In genomic region chr7:121035161-121035721, GRCm38 (mm10) we compare ENCODE assay signal across 7 mouse cellular contexts. TPM values are rescaled to one million over a fixed set of nuclear protein-coding genes. Genes with fewer than 3 reads are reported as not detected.
DNase-seq lines count a peak whose midpoint lies in the region; ATAC-seq and TF ChIP-seq lines count a peak whose summit lies in the region.

No protein-coding gene starts in this region.

- H3K36me3 ChIP-seq in forebrain, embryonic 15.5 days, result no peaks in the 10 kb centered on the region
- H3K36me3 ChIP-seq in hindbrain, embryonic 15.5 days, result no peaks in the 10 kb centered on the region
- no peaks in the 10 kb centered on the region for H3K36me3 ChIP-seq in liver, embryonic 14.5 days (replicated peaks; ENCODE audit: control insufficient read depth, insufficient read depth, low read depth)

- H3K4me2 ChIP-seq in forebrain, embryonic 15.5 days (replicated peaks), result peak overlapping the region; percentile 62
- peak overlapping the region; percentile 86 for H3K4me2 ChIP-seq in hindbrain, embryonic 15.5 days
- H3K4me2 ChIP-seq in liver, embryonic 14.5 days (ENCODE audit: low read depth), result peak overlapping the region; percentile 79

- WGBS in forebrain, embryonic 15.5 days, result under 1% methylated on average over 23 of the region's 24 CpGs
- whole genome bisulfite sequencing in hindbrain, embryonic 15.5 days, result under 1% methylated on average over 24 of the region's 24 CpGs
- WGBS in liver, embryonic 14.5 days (ENCODE audit: insufficient replicate concordance), result under 1% methylated on average over 24 of the region's 24 CpGs

- H3K4me3 ChIP-seq in forebrain, embryonic 15.5 days, result peak overlapping the region; percentile 76
- H3K4me3 ChIP-seq in hindbrain, embryonic 15.5 days, result peak overlapping the region; percentile 62
- H3K4me3 ChIP-seq in liver, embryonic 14.5 days (ENCODE audit: insufficient read depth in 1 of 2, low read depth in 2 of 2, low read length in 2 of 2), result peak overlapping the region; percentile 70 to 76

- peak overlapping the region; percentile 93 for H3K9ac ChIP-seq in forebrain, embryonic 15.5 days (replicated peaks)
- peak overlapping the region; percentile 80 for H3K9ac ChIP-seq in hindbrain, embryonic 15.5 days
- peak overlapping the region; percentile 86 for H3K9ac ChIP-seq in liver, embryonic 14.5 days (replicated peaks)

- DNase-seq in urinary bladder, postnatal 14 days (ENCODE audit: low spot score), result peak; percentile 21
- no peak for DNase-seq in urinary bladder, postnatal 10 days (ENCODE audit: low spot score)
- peak; percentile 6 to 29 for DNase-seq in adrenal gland, postnatal 4 days (ENCODE audit: low spot score in 2 of 2)
- DNase-seq in liver, embryonic 14.5 days (ENCODE audit: low read depth in 3 of 3, low spot score in 3 of 3), result peak in 2 of 3 experiments; percentile 20
- peak; percentile 16 to 22 for DNase-seq in natural killer cell, adult 2 months (ENCODE audit: low spot score in 2 of 2)

- H3K9me3 ChIP-seq in forebrain, embryonic 15.5 days, result no peaks in the 10 kb centered on the region
- no peaks in the 10 kb centered on the region for H3K9me3 ChIP-seq in hindbrain, embryonic 15.5 days
- no peaks in the 10 kb centered on the region for H3K9me3 ChIP-seq in liver, embryonic 14.5 days (ENCODE audit: control insufficient read depth, low read length)

- no peak for TF ChIP-seq CTCF in liver, embryonic 14.5 days (IDR thresholded peaks at IDR 0.05; ENCODE audit: low read depth)

- TF ChIP-seq EP300 in liver, embryonic 14.5 days (IDR thresholded peaks at IDR 0.05; ENCODE audit: low read depth), result no peak

- H3K4me1 ChIP-seq in forebrain, embryonic 15.5 days, result peaks cover 39% of the 10 kb centered on the region
- peaks cover 44% of the 10 kb centered on the region for H3K4me1 ChIP-seq in hindbrain, embryonic 15.5 days (replicated peaks)
- H3K4me1 ChIP-seq in liver, embryonic 14.5 days (replicated peaks; ENCODE audit: control insufficient read depth in 2 of 2, insufficient read depth in 2 of 2, low read length in 1 of 2), result peaks cover 3 to 11% of the 10 kb centered on the region in 2 experiments; a peak in 3 of 4 replicates

- H3K27ac ChIP-seq in forebrain, embryonic 15.5 days (replicated peaks), result peak overlapping the region; percentile 97
- H3K27ac ChIP-seq in hindbrain, embryonic 15.5 days (replicated peaks), result peak overlapping the region; percentile 93
- peak overlapping the region; percentile 45 for H3K27ac ChIP-seq in liver, embryonic 14.5 days

- peak; percentile 51 for ATAC-seq in forebrain, embryonic 15.5 days (replicated peaks)
- peak; percentile 39 for ATAC-seq in hindbrain, embryonic 15.5 days (ENCODE audit: low FRiP score, low read depth)
- peak; percentile 16 for ATAC-seq in liver, embryonic 14.5 days (ENCODE audit: insufficient read depth)

- H3K27me3 ChIP-seq in forebrain, embryonic 15.5 days, result peaks cover 10% of the 10 kb centered on the region
- H3K27me3 ChIP-seq in hindbrain, embryonic 15.5 days, result 0 out of 2 replicates have a peak, but pooled peaks cover 2% of the 10 kb centered on the region
- no peaks in the 10 kb centered on the region; the same call in 1 of the 2 replicates for H3K27me3 ChIP-seq in liver, embryonic 14.5 days (ENCODE audit: control insufficient read depth, insufficient read depth, low read length)

RNA-seq across cellular contexts. Expression of gene Mettl9, which starts 1.0 kb away (rescaled TPM):
- total RNA-seq in adrenal gland, postnatal 4 days (2021), result 100 to 1,000 TPM; 134 to 136 TPM
- 214 and 232 TPM in 2 replicates for polyA plus RNA-seq in forebrain, embryonic 15.5 days (2015; fragmentation: Nextera tagmentation; extraction: Ambion mirVana)
- 183 and 189 TPM in 2 replicates for polyA plus RNA-seq in hindbrain, embryonic 15.5 days (2015; fragmentation: Nextera tagmentation; extraction: Ambion mirVana)
- 12.2 and 18.5 TPM in 2 replicates for polyA plus RNA-seq in liver, embryonic 14.5 days (2012; rRNA removed)
- polyA plus RNA-seq in liver, embryonic 14.5 days (2014; fragmentation: Nextera tagmentation; extraction: Ambion mirVana), result 45.3 and 49.1 TPM in 2 replicates

RNA-seq across cellular contexts. Expression of gene Igsf6, which starts 39.1 kb away (rescaled TPM):
- 1 to 10 TPM; 3.0 to 3.4 TPM for total RNA-seq in adrenal gland, postnatal 4 days (2021)
- polyA plus RNA-seq in forebrain, embryonic 15.5 days (2015; fragmentation: Nextera tagmentation; extraction: Ambion mirVana), result 0.79 and 1.1 TPM in 2 replicates
- polyA plus RNA-seq in hindbrain, embryonic 15.5 days (2015; fragmentation: Nextera tagmentation; extraction: Ambion mirVana), result 0.87 and 1.7 TPM in 2 replicates
- polyA plus RNA-seq in liver, embryonic 14.5 days (2012; rRNA removed), result 3.3 and 4.7 TPM in 2 replicates
- 5.8 and 7.2 TPM in 2 replicates for polyA plus RNA-seq in liver, embryonic 14.5 days (2014; fragmentation: Nextera tagmentation; extraction: Ambion mirVana)

RNA-seq across cellular contexts. Expression of gene Otoa, which starts 46.2 kb away (rescaled TPM):
- 1 to 10 TPM; 1.7 to 1.9 TPM for total RNA-seq in adrenal gland, postnatal 4 days (2021)
- polyA plus RNA-seq in forebrain, embryonic 15.5 days (2015; fragmentation: Nextera tagmentation; extraction: Ambion mirVana), result 0.06 TPM in 1 of 2 replicates, not detected in the other
- polyA plus RNA-seq in hindbrain, embryonic 15.5 days (2015; fragmentation: Nextera tagmentation; extraction: Ambion mirVana), result 0.12 and 0.27 TPM in 2 replicates
- 0.01 and 0.03 TPM in 2 replicates for polyA plus RNA-seq in liver, embryonic 14.5 days (2012; rRNA removed)
- polyA plus RNA-seq in liver, embryonic 14.5 days (2014; fragmentation: Nextera tagmentation; extraction: Ambion mirVana), result 0.09 TPM in 1 of 2 replicates, not detected in the other

RNA-seq across cellular contexts. Expression of gene Mfsd13b, which starts 52.9 kb away (rescaled TPM):
- total RNA-seq in adrenal gland, postnatal 4 days (2021), result not detected
- 0.28 and 0.64 TPM in 2 replicates for polyA plus RNA-seq in forebrain, embryonic 15.5 days (2015; fragmentation: Nextera tagmentation; extraction: Ambion mirVana)
- 0.19 and 0.76 TPM in 2 replicates for polyA plus RNA-seq in hindbrain, embryonic 15.5 days (2015; fragmentation: Nextera tagmentation; extraction: Ambion mirVana)
- 0.04 and 0.06 TPM in 2 replicates for polyA plus RNA-seq in liver, embryonic 14.5 days (2012; rRNA removed)
- not detected in 2 replicates for polyA plus RNA-seq in liver, embryonic 14.5 days (2014; fragmentation: Nextera tagmentation; extraction: Ambion mirVana)

RNA-seq across cellular contexts. Expression of gene Cdr2, which starts 53.1 kb away (rescaled TPM):
- total RNA-seq in adrenal gland, postnatal 4 days (2021), result 10 to 100 TPM; 11.9 to 18.0 TPM
- 9.8 and 10.5 TPM in 2 replicates for polyA plus RNA-seq in forebrain, embryonic 15.5 days (2015; fragmentation: Nextera tagmentation; extraction: Ambion mirVana)
- 14.5 and 16.5 TPM in 2 replicates for polyA plus RNA-seq in hindbrain, embryonic 15.5 days (2015; fragmentation: Nextera tagmentation; extraction: Ambion mirVana)
- 67.9 and 100 TPM in 2 replicates for polyA plus RNA-seq in liver, embryonic 14.5 days (2012; rRNA removed)
- 56.3 and 59.8 TPM in 2 replicates for polyA plus RNA-seq in liver, embryonic 14.5 days (2014; fragmentation: Nextera tagmentation; extraction: Ambion mirVana)

Comparison
In these comparisons a context has a peak if more than half of its experiments do, and no peak if none do; other contexts are left out.
1. H3K27ac ChIP-seq: peak in every context shown above with its lines; median percentile 97 in forebrain, embryonic 15.5 days; 93 in hindbrain, embryonic 15.5 days; 45 in liver, embryonic 14.5 days.